Mouse (Mus musculus) urinary bladder, adult 2 months (tissue): ENCODE measurements around the gene Cog2. TPM values are rescaled to one million over a fixed set of nuclear protein-coding genes. Genes with fewer than 3 reads are reported as not detected.

Source experiments
- DNase-seq: peaks from one replicate; pipeline ENCODE4 v3.0.0; 2022; ENCODE audit warnings: low spot score
- polyA plus RNA-seq: library from polyadenylated mRNA; depleted of rRNA; stranded (reverse); fragments of >200 nt; gene quantifications from 2 replicates; pipeline ENCODE4 v1.2.3, GENCODE M21; 2012; rRNA removed

Cog2 gene
- polyA plus RNA-seq, 1 experiment: 25.8 TPM

DNA sequence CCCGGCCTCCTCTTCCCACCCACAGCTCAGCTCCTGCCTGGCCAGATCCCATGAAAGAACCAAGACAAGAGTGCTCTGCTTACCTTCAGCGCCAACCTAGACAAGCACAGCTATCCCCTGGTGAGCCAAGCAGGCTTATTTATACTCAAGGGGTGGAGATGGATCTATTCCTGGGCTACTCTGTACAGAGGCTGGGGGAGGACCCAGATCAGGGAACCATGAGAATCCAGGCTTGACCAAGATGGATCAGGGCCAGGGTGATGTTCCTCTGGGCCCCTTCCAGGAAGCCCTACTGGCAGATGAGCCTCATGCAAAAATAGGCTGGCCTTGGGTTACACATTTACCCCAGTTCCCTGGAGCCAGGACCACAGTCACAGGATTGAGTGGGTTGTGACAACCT lies 49.0 kb downstream of the Cog2 start, which contains the start of gene Agt:
TSS of gene Agt (minus strand) at position 114 of the 400 bp plus-strand sequence.
- DNase-seq: no peak

DNA sequence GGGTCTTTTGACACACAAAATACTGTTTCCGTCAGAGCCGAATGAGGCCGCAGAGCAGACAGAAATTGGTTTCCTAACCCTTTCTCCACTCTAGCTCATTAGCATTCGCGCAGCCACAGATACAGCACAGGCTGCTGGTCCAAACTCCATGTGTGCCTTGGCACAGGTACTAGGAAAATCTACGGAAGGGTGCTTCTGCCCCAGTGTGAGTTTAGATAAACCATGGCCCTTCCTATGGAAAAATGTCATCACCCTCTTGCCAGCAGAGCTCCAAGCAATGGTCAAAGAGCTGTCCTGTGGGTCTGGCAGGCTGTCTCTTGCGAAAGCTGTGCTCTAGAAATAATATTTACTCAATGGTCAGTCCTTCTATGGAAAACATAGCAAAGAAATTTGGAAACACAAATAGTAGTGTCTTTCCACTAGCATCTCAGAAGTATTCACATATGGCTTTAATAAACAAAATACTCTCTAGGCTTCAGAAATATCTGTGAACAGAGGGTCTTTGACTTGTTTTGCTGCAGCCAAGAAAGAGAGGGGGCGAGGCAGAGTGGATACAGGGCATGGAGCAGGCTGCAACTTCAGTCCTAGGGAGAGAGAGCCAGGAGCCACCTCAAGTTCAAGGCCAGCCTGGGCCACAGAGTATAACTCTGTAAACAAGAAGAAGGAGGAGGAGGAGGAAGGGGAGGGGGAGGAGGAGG lies 51.3 kb downstream of the Cog2 start:
- DNase-seq: no peak

DNA sequence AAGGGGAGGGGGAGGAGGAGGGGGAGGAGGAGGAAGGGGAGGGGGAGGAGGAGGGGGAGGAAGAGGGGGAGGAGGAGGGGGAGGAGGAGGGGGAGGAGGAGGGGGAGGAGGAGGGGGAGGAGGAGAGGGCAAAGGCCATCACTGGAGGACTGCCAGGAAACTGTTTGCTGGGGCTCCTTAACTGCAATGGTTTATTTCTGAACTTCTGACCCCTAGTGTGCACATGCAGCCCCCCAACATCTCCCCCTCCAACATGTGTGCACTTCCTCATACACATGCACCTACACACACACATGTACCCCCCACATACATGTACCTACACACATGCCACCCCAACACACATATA lies 51.8 kb downstream of the Cog2 start:
- DNase-seq: no peak

DNA sequence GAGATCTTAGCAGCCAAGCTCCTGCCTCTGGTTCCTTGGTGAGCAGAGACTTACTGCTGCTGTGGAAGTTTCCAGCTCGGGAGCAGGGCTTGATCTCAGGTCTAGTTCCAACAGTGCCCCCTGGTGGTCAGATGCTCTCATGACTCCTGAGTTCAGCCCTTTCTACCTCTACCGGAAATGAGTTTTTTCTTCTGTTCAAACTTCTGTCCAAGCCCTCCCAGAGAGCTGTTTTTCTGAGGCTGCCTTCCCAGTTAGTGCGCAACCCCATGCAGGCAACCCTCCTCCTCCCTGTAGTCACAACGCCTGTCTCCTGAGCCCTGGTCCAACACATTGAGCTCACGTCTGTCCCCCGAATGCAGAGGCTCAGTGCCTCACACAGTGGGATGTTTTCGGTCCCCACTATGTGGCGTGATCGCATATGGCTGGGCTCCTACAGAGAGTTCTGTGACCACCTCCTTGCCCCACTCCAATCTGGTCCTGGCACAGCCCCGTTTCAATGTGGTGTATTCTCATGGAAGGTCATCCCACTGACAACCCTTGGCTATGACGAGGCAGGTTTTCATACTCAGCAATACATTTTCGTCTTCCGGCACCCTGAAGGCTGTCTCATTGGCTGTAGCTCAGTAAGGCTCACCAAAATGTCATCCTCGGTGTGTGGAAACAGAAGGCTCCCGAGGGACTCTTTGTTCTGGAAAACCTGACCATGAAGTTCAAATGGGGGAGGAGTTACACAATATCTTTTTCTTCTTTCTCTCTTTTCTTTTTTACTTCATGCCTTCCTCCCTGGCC lies 53.2 kb downstream of the Cog2 start:
- peak; percentile 70 for DNase-seq

DNA sequence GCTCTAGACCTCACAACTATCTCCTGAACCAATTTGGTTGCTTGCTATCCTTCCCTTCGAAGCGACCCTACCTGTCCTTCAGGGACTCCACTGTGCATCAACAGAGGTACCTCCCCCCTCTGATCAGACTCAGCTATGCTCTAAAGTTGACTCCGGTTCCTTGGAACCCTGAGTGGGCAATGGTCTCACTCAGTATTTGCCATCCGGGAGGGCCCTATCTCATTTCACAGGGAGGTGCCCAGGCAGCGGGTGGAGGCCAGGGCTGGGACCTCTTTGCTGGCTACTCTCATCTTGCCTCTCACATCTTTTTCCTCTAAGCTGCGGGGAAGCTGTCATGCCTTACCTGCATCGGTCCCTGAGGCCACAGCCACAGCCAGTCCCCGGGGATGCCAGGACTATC lies 55.2 kb downstream of the Cog2 start, which contains the start of gene Capn9:
TSS of gene Capn9 (plus strand) at position 301 of the 400 bp plus-strand sequence.
- no peak for DNase-seq

DNA sequence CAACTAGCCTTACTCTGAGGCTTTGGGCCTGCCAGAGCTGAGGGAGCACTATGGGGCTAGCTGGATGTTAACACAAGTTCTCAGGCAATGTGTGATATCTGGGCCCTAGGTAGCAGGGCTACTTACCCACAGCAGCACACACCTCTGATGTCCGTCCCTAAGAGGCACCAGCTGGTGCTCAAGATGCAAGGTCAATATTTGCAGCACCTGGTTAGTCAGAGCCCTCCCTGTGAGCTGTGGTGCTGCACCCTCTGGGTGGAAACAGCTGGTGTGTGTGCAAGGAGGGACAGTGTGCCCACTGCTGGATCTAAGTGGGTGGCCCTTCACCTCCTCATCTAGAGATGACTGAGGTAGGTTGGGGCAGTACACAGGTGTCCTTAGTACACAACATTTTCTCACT lies 56.2 kb downstream of the Cog2 start:
- no peak for DNase-seq

DNA sequence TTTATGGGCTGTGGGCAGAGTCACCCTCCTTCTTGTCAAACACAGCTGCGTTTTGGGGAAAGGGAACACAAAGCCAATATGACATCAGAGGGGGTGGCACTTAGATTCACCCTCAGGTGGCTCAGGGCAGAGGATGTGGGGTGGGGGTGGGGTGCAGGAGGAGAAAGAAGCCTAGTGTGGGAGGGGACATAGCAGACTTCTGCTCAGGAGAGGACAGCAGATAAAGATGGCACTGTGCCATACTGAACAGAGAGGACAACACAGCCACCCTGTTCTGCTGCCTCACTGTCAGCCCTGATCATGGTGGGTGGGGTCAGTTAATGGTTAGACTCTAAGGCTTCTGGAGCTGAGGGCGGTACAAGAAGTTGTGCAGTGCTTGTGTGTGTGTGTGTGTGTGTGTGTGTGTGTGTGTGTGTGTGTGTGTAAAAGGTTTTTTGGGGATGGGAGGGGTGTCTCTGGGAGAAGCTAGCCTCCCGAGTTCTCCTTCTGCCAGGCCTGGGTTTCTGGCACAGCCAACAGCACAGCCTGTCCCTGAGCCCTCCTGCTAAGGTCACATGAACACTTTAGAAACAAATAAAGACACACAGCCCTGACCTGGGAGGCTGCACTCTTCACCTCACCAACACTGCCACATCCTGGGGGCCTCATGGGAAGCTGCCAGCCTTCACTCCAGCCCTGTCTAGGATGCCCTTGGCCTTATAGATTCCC lies 65.3 kb downstream of the Cog2 start:
- DNase-seq: peak; percentile 14

DNA sequence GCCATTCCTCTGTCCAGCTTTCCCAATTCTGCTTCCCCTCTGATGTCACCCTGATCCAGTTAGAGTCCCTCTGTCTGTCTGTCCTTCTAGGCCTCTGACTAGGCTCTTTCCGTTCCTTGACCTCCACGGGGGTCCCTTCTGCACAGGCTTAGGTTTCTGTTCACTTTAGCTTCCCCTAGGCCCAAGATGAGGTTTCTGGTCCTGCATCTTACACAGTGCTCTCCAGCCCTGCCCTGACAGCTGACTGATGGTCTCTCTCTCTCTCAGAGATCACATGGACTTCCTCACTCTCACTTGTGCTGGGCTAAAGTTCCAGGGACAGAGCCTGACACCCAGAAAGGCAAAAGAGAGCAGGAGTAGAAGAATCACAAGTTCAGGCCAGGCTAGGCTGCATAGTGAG lies 66.0 kb downstream of the Cog2 start:
- DNase-seq: no peak

DNA sequence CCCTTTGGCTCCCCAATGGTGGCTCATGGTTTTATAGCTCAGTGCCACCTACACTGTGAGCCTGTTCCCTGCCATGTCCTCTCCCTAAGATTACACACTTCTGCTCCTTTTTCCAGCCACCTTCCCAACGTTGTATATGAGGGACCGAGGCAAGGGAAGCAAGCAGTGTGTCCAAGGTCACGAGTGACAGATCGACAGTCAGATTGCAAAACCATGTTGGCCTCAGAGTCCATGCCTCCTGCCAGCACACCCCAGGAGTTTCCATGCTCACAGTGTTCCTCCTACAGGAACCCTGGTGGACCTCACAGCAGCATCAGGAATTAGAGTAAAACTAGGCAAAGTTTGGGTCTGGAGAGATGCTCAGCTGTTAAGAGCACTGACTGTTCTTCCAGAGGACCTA lies 68.8 kb downstream of the Cog2 start:
- no peak for DNase-seq

Other genes with a start within 250 kb of the Cog2 start
- 10.7 and 11.8 TPM in 2 replicates for gene Pgbd5, start 81.1 kb upstream of the Cog2 start, polyA plus RNA-seq
- gene Agt, start 48.9 kb downstream of the Cog2 start, polyA plus RNA-seq: 1.4 and 1.8 TPM in 2 replicates
- gene Capn9, start 55.3 kb downstream of the Cog2 start, polyA plus RNA-seq: 0.04 TPM in 1 of 2 replicates, not detected in the other
- gene 2310022B05Rik, start 142.6 kb downstream of the Cog2 start, polyA plus RNA-seq: 42.1 and 45.9 TPM in 2 replicates
- gene Ttc13, start 201.2 kb downstream of the Cog2 start, polyA plus RNA-seq: 18.2 and 19.1 TPM in 2 replicates
- 11.7 and 15.4 TPM in 2 replicates for gene Arv1, start 201.4 kb downstream of the Cog2 start, polyA plus RNA-seq
- gene Fam89a, start 231.1 kb downstream of the Cog2 start, polyA plus RNA-seq: 1.1 and 1.5 TPM in 2 replicates